Mouse (Mus musculus): ENCODE data around the gene Chn2. TPM values are rescaled to one million over a fixed set of nuclear protein-coding genes. Genes with fewer than 3 reads are reported as not detected.

Gene Chn2
- polyA plus RNA-seq, 1 experiment: 5.6 TPM

GRCm38 (mm10) chr6:54058837-54059236 is 19.5 kb downstream of the Chn2 start:
- H3K36me3 ChIP-seq (ENCODE audit: control insufficient read depth, insufficient read depth, low read length, poor library complexity, severe bottlenecking): no peaks in the 10 kb centered on the region
- H3K4me1 ChIP-seq (ENCODE audit: control insufficient read depth, insufficient read depth, low read length): no peaks in the 10 kb centered on the region
- no peaks in the 10 kb centered on the region for H3K27me3 ChIP-seq (ENCODE audit: control insufficient read depth, insufficient read depth, low read length, poor library complexity, severe bottlenecking)
- H3K9ac ChIP-seq (ENCODE audit: low read depth, poor library complexity, severe bottlenecking): no peak overlapping the region
- no peak overlapping the region for H3K27ac ChIP-seq (ENCODE audit: insufficient read depth, low read length)
- no peak for TF ChIP-seq CTCF (IDR thresholded peaks at IDR 0.05; ENCODE audit: low read depth, low read length)
- no peak for TF ChIP-seq EP300 (IDR thresholded peaks at IDR 0.05; ENCODE audit: insufficient read depth, low read depth, low read length)
- no peak for TF ChIP-seq POLR2A (IDR thresholded peaks at IDR 0.05; ENCODE audit: insufficient read depth, low read length)
- no peak overlapping the region for H3K4me3 ChIP-seq (ENCODE audit: low read depth, low read length)
- H3K9me3 ChIP-seq (replicated peaks; ENCODE audit: control insufficient read depth, insufficient read depth, low read length, poor library complexity, severe bottlenecking): no peaks in the 10 kb centered on the region

- H3K27ac ChIP-seq (ENCODE audit: insufficient read depth, low read length): no peak overlapping the region
- H3K36me3 ChIP-seq (ENCODE audit: control insufficient read depth, insufficient read depth, low read length, poor library complexity, severe bottlenecking): no peaks in the 10 kb centered on the region
- no peak overlapping the region for H3K9ac ChIP-seq (ENCODE audit: low read depth, poor library complexity, severe bottlenecking)
- H3K4me3 ChIP-seq (ENCODE audit: low read depth, low read length): no peak overlapping the region
- H3K4me1 ChIP-seq (ENCODE audit: control insufficient read depth, insufficient read depth, low read length): no peaks in the 10 kb centered on the region
- no peak for TF ChIP-seq CTCF (IDR thresholded peaks at IDR 0.05; ENCODE audit: low read depth, low read length)
- TF ChIP-seq EP300 (IDR thresholded peaks at IDR 0.05; ENCODE audit: insufficient read depth, low read depth, low read length): no peak
- TF ChIP-seq POLR2A (IDR thresholded peaks at IDR 0.05; ENCODE audit: insufficient read depth, low read length): no peak
- H3K9me3 ChIP-seq (replicated peaks; ENCODE audit: control insufficient read depth, insufficient read depth, low read length, poor library complexity, severe bottlenecking): no peaks in the 10 kb centered on the region
- H3K27me3 ChIP-seq (ENCODE audit: control insufficient read depth, insufficient read depth, low read length, poor library complexity, severe bottlenecking): no peaks in the 10 kb centered on the region
Measured at GRCm38 (mm10) chr6:54060258-54060657, 20.9 kb downstream of the Chn2 start.

GRCm38 (mm10) chr6:54061375-54061774 is 22.0 kb downstream of the Chn2 start:
- TF ChIP-seq CTCF (IDR thresholded peaks at IDR 0.05; ENCODE audit: low read depth, low read length): no peak
- no peak for TF ChIP-seq EP300 (IDR thresholded peaks at IDR 0.05; ENCODE audit: insufficient read depth, low read depth, low read length)
- TF ChIP-seq POLR2A (IDR thresholded peaks at IDR 0.05; ENCODE audit: insufficient read depth, low read length): no peak
- no peak overlapping the region for H3K27ac ChIP-seq (ENCODE audit: insufficient read depth, low read length)
- no peaks in the 10 kb centered on the region for H3K36me3 ChIP-seq (ENCODE audit: control insufficient read depth, insufficient read depth, low read length, poor library complexity, severe bottlenecking)
- H3K9ac ChIP-seq (ENCODE audit: low read depth, poor library complexity, severe bottlenecking): no peak overlapping the region
- no peaks in the 10 kb centered on the region for H3K4me1 ChIP-seq (ENCODE audit: control insufficient read depth, insufficient read depth, low read length)
- H3K27me3 ChIP-seq (ENCODE audit: control insufficient read depth, insufficient read depth, low read length, poor library complexity, severe bottlenecking): no peaks in the 10 kb centered on the region
- H3K9me3 ChIP-seq (replicated peaks; ENCODE audit: control insufficient read depth, insufficient read depth, low read length, poor library complexity, severe bottlenecking): no peaks in the 10 kb centered on the region
- H3K4me3 ChIP-seq (ENCODE audit: low read depth, low read length): no peak overlapping the region

GRCm38 (mm10) chr6:54063878-54064277 is 24.5 kb downstream of the Chn2 start:
- Histone ChIP-seq H3K27ac (ENCODE audit: insufficient read depth, low read length) (no peak overlapping the region), H3K9ac (ENCODE audit: low read depth, poor library complexity, severe bottlenecking) (no peak overlapping the region), H3K4me3 (ENCODE audit: low read depth, low read length) (no peak overlapping the region), H3K27me3 (ENCODE audit: control insufficient read depth, insufficient read depth, low read length, poor library complexity, severe bottlenecking) (no peaks in the 10 kb centered on the region), H3K36me3 (ENCODE audit: control insufficient read depth, insufficient read depth, low read length, poor library complexity, severe bottlenecking) (no peaks in the 10 kb centered on the region), H3K4me1 (ENCODE audit: control insufficient read depth, insufficient read depth, low read length) (no peaks in the 10 kb centered on the region), H3K9me3 (replicated peaks; ENCODE audit: control insufficient read depth, insufficient read depth, low read length, poor library complexity, severe bottlenecking) (no peaks in the 10 kb centered on the region)
- TF ChIP-seq POLR2A (IDR thresholded peaks at IDR 0.05; ENCODE audit: insufficient read depth, low read length): no peak
- no peak for TF ChIP-seq CTCF (IDR thresholded peaks at IDR 0.05; ENCODE audit: low read depth, low read length)
- no peak for TF ChIP-seq EP300 (IDR thresholded peaks at IDR 0.05; ENCODE audit: insufficient read depth, low read depth, low read length)

GRCm38 (mm10) chr6:54067380-54067779 is 28.0 kb downstream of the Chn2 start:
- no peaks in the 10 kb centered on the region for H3K36me3 ChIP-seq (ENCODE audit: control insufficient read depth, insufficient read depth, low read length, poor library complexity, severe bottlenecking)
- H3K9me3 ChIP-seq (replicated peaks; ENCODE audit: control insufficient read depth, insufficient read depth, low read length, poor library complexity, severe bottlenecking): no peaks in the 10 kb centered on the region
- no peak overlapping the region for H3K27ac ChIP-seq (ENCODE audit: insufficient read depth, low read length)
- no peak overlapping the region for H3K9ac ChIP-seq (ENCODE audit: low read depth, poor library complexity, severe bottlenecking)
- H3K4me1 ChIP-seq (ENCODE audit: control insufficient read depth, insufficient read depth, low read length): no peaks in the 10 kb centered on the region
- no peak overlapping the region for H3K4me3 ChIP-seq (ENCODE audit: low read depth, low read length)
- no peak for TF ChIP-seq EP300 (IDR thresholded peaks at IDR 0.05; ENCODE audit: insufficient read depth, low read depth, low read length)
- no peak for TF ChIP-seq POLR2A (IDR thresholded peaks at IDR 0.05; ENCODE audit: insufficient read depth, low read length)
- TF ChIP-seq CTCF (IDR thresholded peaks at IDR 0.05; ENCODE audit: low read depth, low read length): no peak
- H3K27me3 ChIP-seq (ENCODE audit: control insufficient read depth, insufficient read depth, low read length, poor library complexity, severe bottlenecking): no peaks in the 10 kb centered on the region

- no peak overlapping the region for H3K9ac ChIP-seq (ENCODE audit: low read depth, poor library complexity, severe bottlenecking)
- H3K4me3 ChIP-seq (ENCODE audit: low read depth, low read length): no peak overlapping the region
- H3K9me3 ChIP-seq (replicated peaks; ENCODE audit: control insufficient read depth, insufficient read depth, low read length, poor library complexity, severe bottlenecking): no peaks in the 10 kb centered on the region
- no peaks in the 10 kb centered on the region for H3K36me3 ChIP-seq (ENCODE audit: control insufficient read depth, insufficient read depth, low read length, poor library complexity, severe bottlenecking)
- TF ChIP-seq CTCF (IDR thresholded peaks at IDR 0.05; ENCODE audit: low read depth, low read length) (no peak), POLR2A (IDR thresholded peaks at IDR 0.05; ENCODE audit: insufficient read depth, low read length) (no peak), EP300 (IDR thresholded peaks at IDR 0.05; ENCODE audit: insufficient read depth, low read depth, low read length) (no peak)
- H3K27ac ChIP-seq (ENCODE audit: insufficient read depth, low read length): no peak overlapping the region
- no peaks in the 10 kb centered on the region for H3K27me3 ChIP-seq (ENCODE audit: control insufficient read depth, insufficient read depth, low read length, poor library complexity, severe bottlenecking)
- H3K4me1 ChIP-seq (ENCODE audit: control insufficient read depth, insufficient read depth, low read length): no peaks in the 10 kb centered on the region
Measured at GRCm38 (mm10) chr6:54068882-54069281, 29.5 kb downstream of the Chn2 start.
